Mouse (Mus musculus): ENCODE results near the gene Sytl2. TPM values are rescaled to one million over a fixed set of nuclear protein-coding genes. Genes with fewer than 3 reads are reported as not detected.

Sytl2 gene
- polyA plus RNA-seq, 1 experiment from 2014 or later: 24.6 TPM

DNA sequence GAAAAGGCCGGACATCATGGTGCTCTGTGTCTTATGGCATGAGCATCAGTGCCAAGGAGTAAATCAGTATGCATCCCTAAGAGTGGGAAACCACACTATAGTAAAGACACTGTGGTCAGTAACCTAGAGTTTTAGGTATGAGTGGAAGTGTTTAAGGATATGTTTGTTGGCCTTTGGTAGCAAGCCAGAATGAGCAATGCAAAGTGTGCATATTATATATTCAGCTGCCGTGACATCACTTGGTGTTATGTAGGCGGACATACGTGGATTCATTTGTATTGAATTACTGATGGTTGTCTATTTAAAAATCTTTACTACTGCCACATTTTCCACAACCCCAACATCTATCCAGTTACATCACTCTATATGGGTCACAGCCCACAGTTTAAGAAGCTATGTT is 23.1 kb downstream of the Sytl2 start:
- WGBS: 87% methylated on average over 4 of the region's 4 CpGs
- Histone ChIP-seq H3K36me3 (ENCODE audit: control insufficient read depth, insufficient read depth, low read length) (no peaks in the 10 kb centered on the region), H3K4me2 (ENCODE audit: low read depth, low read length) (no peak overlapping the region), H3K27ac (ENCODE audit: low read length) (no peak overlapping the region), H3K4me3 (replicated peaks; ENCODE audit: low read length) (no peak overlapping the region), H3K27me3 (ENCODE audit: control insufficient read depth, insufficient read depth, low read length) (no peaks in the 10 kb centered on the region), H3K9me3 (replicated peaks; ENCODE audit: control insufficient read depth, low read length) (no peaks in the 10 kb centered on the region), H3K9ac (ENCODE audit: low read length) (no peak overlapping the region), H3K4me1 (ENCODE audit: control insufficient read depth, insufficient read depth, low read length) (no peaks in the 10 kb centered on the region)
- ATAC-seq (ENCODE audit: insufficient read depth, low FRiP score): no peak

DNA sequence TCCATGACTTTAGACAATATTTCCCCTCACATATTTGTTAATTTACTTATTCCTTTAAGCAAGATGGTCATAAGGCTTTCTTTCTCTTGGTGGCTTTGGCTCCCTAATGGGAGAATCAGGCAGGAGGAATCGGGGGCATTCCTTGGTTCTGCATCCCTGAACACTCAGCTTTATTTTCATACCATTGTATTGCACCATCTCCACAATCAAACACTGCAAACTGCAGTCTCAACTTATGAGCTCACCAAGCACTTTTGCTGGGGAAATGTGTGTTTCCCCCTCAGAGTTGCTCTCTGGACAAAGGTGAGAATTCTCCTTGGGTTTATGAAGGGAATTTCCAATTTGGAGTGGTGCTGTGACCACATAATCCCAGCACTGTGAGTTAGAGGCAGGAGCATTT is 28.1 kb downstream of the Sytl2 start:
- Histone ChIP-seq H3K4me2 (ENCODE audit: low read depth, low read length) (no peak overlapping the region), H3K4me3 (replicated peaks; ENCODE audit: low read length) (no peak overlapping the region), H3K36me3 (ENCODE audit: control insufficient read depth, insufficient read depth, low read length) (no peaks in the 10 kb centered on the region), H3K9ac (ENCODE audit: low read length) (no peak overlapping the region), H3K27me3 (ENCODE audit: control insufficient read depth, insufficient read depth, low read length) (no peaks in the 10 kb centered on the region), H3K9me3 (replicated peaks; ENCODE audit: control insufficient read depth, low read length) (no peaks in the 10 kb centered on the region), H3K4me1 (ENCODE audit: control insufficient read depth, insufficient read depth, low read length) (0 out of 2 replicates have a peak, but pooled peaks cover 1% of the 10 kb centered on the region), H3K27ac (ENCODE audit: low read length) (no peak overlapping the region)
- WGBS: 84% methylated on average over 1 of the region's 1 CpGs
- no peak for ATAC-seq (ENCODE audit: insufficient read depth, low FRiP score)

DNA sequence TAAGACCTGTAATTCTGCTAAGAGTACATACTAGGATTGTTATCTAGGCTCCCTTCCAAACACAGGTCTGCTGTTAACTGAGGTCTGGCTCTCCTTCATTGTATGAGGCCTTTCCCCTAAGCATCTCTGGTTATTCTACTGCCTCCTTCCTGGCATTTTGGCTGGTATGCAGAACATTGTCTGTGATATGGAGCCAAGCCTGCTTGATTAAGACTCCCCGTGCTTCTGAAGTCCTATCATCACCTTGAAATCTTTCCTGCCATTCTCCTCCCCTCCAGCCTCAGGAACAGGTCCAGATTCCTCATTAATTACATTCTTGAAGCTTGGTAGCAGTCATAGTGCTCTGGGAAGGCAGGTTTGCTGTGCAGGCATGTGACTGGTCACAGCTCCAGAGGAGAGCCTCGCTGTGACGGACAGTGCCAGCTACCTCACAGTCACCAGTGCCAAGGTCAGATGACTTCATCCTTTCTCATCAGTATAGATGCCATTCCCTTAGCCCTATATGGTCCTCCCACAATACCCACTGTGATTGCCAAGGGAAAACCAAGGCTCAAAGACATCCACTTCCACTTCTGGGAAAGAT is 30.5 kb downstream of the Sytl2 start:
- WGBS: 83% methylated on average over 3 of the region's 3 CpGs
- H3K9ac ChIP-seq (ENCODE audit: low read length): no peak overlapping the region
- H3K27ac ChIP-seq (ENCODE audit: low read length): no peak overlapping the region
- no peaks in the 10 kb centered on the region for H3K27me3 ChIP-seq (ENCODE audit: control insufficient read depth, insufficient read depth, low read length)
- ATAC-seq (ENCODE audit: insufficient read depth, low FRiP score): no peak
- no peak overlapping the region for H3K4me3 ChIP-seq (replicated peaks; ENCODE audit: low read length)
- H3K4me1 ChIP-seq (ENCODE audit: control insufficient read depth, insufficient read depth, low read length): 0 out of 2 replicates have a peak, but pooled peaks cover 4% of the 10 kb centered on the region
- no peaks in the 10 kb centered on the region for H3K36me3 ChIP-seq (ENCODE audit: control insufficient read depth, insufficient read depth, low read length)
- H3K4me2 ChIP-seq (ENCODE audit: low read depth, low read length): no peak overlapping the region
- no peaks in the 10 kb centered on the region for H3K9me3 ChIP-seq (replicated peaks; ENCODE audit: control insufficient read depth, low read length)

DNA sequence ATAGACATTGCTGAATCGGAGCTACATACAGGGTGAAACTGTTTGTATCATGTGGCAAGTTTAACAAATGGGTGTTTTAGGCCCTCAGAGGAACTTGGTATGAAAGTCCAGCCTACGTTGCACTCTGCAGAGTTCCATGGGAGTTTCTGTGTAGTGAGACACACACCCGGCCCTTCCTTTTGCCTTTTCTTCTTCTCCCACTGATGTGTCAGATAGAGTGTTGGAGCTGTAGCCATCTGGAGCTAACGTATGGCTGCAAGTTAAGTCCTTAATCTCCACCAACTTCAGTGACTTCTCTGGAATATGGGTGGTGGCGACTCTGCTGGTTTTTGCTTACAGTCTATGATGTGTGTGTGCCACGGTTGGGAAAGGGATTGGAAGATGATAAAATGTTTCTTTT is 32.3 kb downstream of the Sytl2 start:
- Histone ChIP-seq H3K4me3 (replicated peaks; ENCODE audit: low read length) (no peak overlapping the region), H3K36me3 (ENCODE audit: control insufficient read depth, insufficient read depth, low read length) (no peaks in the 10 kb centered on the region), H3K9ac (ENCODE audit: low read length) (no peak overlapping the region), H3K9me3 (replicated peaks; ENCODE audit: control insufficient read depth, low read length) (no peaks in the 10 kb centered on the region), H3K27ac (ENCODE audit: low read length) (no peak overlapping the region), H3K27me3 (ENCODE audit: control insufficient read depth, insufficient read depth, low read length) (no peaks in the 10 kb centered on the region), H3K4me1 (ENCODE audit: control insufficient read depth, insufficient read depth, low read length) (0 out of 2 replicates have a peak, but pooled peaks cover 4% of the 10 kb centered on the region), H3K4me2 (ENCODE audit: low read depth, low read length) (no peak overlapping the region)
- 71% methylated on average over 6 of the region's 6 CpGs for WGBS
- ATAC-seq (ENCODE audit: insufficient read depth, low FRiP score): no peak

DNA sequence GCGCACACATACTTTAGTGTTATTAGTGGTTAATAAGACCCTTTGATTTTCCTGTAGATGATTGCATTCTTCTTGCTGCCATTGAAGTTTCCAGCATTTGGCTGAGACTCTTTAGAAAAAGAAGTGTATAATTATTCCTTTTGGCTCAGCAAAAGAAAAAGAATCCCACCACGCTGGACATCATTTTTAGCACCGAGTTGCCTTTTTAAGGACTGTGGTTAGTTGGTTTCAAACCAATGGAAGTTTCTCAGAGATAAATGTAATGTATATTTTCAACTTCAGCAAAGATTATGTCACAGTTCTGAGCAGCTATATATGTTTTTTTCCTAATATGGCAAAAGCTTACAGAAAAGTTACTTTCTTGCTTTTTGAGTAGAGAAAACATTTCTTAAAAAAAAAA is 32.8 kb downstream of the Sytl2 start:
- no peak for ATAC-seq (ENCODE audit: insufficient read depth, low FRiP score)
- no peaks in the 10 kb centered on the region for H3K27me3 ChIP-seq (ENCODE audit: control insufficient read depth, insufficient read depth, low read length)
- H3K9me3 ChIP-seq (replicated peaks; ENCODE audit: control insufficient read depth, low read length): no peaks in the 10 kb centered on the region
- no peaks in the 10 kb centered on the region for H3K36me3 ChIP-seq (ENCODE audit: control insufficient read depth, insufficient read depth, low read length)
- WGBS: 74% methylated on average over 3 of the region's 3 CpGs
- no peak overlapping the region for H3K27ac ChIP-seq (ENCODE audit: low read length)
- H3K9ac ChIP-seq (ENCODE audit: low read length): no peak overlapping the region
- no peak overlapping the region for H3K4me3 ChIP-seq (replicated peaks; ENCODE audit: low read length)
- H3K4me1 ChIP-seq (ENCODE audit: control insufficient read depth, insufficient read depth, low read length): 0 out of 2 replicates have a peak, but pooled peaks cover 4% of the 10 kb centered on the region
- no peak overlapping the region for H3K4me2 ChIP-seq (ENCODE audit: low read depth, low read length)

DNA sequence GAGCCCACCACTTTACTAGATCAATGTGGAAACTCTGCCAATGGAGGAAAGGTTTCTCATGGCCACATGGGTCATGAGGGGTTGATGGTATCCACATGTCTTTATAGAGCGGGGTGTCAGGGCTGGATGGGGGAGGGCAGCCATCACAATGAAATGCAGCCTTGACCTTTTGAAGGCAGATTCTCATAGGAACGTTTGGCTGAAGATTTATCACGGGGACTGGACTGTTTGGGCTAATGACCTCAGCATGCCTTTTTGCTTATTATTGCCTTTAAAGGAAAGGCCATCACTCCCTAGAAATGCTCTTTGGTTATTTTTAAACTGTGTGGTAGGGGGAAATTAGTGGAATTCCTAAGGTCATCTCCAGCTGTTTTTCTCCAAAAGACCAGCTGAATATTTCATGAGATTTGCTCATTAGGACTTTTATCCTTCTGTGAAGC is 33.7 kb downstream of the Sytl2 start:
- Histone ChIP-seq H3K36me3 (ENCODE audit: control insufficient read depth, insufficient read depth, low read length) (no peaks in the 10 kb centered on the region), H3K4me2 (ENCODE audit: low read depth, low read length) (no peak overlapping the region), H3K9me3 (replicated peaks; ENCODE audit: control insufficient read depth, low read length) (no peaks in the 10 kb centered on the region), H3K4me1 (ENCODE audit: control insufficient read depth, insufficient read depth, low read length) (0 out of 2 replicates have a peak, but pooled peaks cover 4% of the 10 kb centered on the region), H3K4me3 (replicated peaks; ENCODE audit: low read length) (no peak overlapping the region), H3K27ac (ENCODE audit: low read length) (no peak overlapping the region), H3K9ac (ENCODE audit: low read length) (no peak overlapping the region), H3K27me3 (ENCODE audit: control insufficient read depth, insufficient read depth, low read length) (no peaks in the 10 kb centered on the region)
- ATAC-seq (ENCODE audit: insufficient read depth, low FRiP score): no peak
- 45% methylated on average over 3 of the region's 3 CpGs for WGBS

DNA sequence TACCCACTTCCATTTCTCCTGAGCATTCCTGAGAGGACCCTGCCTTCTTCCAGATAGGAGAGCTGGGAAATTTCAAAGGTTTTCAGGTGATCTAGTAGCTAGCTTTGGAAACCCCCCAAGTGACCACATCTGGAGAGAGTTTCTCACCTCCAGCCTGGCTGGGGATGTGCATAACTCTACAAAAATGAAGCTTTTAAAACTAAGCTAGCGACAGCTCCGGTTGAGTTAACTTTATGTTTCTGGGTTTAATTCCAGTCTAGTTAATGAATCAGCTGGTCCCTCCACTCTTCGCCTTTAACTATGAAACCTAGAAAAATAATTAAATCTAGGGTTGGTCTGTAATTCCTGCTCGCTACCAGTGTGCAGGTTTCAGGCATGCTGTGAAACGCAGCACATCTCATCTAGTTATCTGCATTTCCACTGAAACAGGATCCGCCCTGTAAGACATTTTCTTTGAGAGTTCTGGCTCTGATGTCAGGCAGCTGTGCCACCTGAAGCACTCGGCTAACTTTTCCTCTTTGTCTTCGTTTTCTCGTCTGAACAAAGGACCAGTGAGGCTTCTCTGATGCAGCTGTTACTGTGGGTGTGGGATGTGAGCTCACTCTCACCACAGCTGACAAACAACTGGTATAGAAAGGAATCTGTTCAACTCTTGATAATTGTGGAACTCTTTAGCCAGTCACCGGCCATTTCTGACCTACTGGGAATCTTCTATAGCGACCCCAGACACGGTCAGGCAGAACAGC is 39.3 kb downstream of the Sytl2 start:
- H3K27me3 ChIP-seq (ENCODE audit: control insufficient read depth, insufficient read depth, low read length): no peaks in the 10 kb centered on the region
- H3K4me2 ChIP-seq (ENCODE audit: low read depth, low read length): no peak overlapping the region
- no peak overlapping the region for H3K27ac ChIP-seq (ENCODE audit: low read length)
- H3K36me3 ChIP-seq (ENCODE audit: control insufficient read depth, insufficient read depth, low read length): no peaks in the 10 kb centered on the region
- WGBS: 55% methylated on average over 12 of the region's 12 CpGs
- no peaks in the 10 kb centered on the region for H3K9me3 ChIP-seq (replicated peaks; ENCODE audit: control insufficient read depth, low read length)
- H3K4me3 ChIP-seq (replicated peaks; ENCODE audit: low read length): no peak overlapping the region
- no peaks in the 10 kb centered on the region for H3K4me1 ChIP-seq (ENCODE audit: control insufficient read depth, insufficient read depth, low read length)
- H3K9ac ChIP-seq (ENCODE audit: low read length): no peak overlapping the region
- no peak for ATAC-seq (ENCODE audit: insufficient read depth, low FRiP score)

DNA sequence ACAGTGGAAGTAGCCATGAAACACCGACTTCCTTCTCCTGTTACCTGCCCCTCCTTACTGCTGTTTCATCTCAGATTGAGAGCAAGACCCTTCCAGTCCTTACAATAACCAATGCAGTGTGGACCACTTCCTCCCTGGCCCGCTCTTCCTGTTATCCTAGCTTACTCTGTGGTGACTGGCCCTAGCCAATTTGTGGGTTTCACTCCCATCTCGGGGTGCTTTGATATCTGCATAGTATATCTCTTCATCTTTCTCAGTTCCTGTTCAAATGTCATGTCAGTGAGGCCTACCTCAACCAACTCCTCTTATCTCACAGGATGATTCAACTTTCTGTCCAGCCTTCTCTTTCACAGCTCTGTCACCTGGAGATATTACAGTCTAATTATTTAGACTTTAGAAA is 42.9 kb downstream of the Sytl2 start:
- no peaks in the 10 kb centered on the region for H3K36me3 ChIP-seq (ENCODE audit: control insufficient read depth, insufficient read depth, low read length)
- no peaks in the 10 kb centered on the region for H3K9me3 ChIP-seq (replicated peaks; ENCODE audit: control insufficient read depth, low read length)
- H3K4me2 ChIP-seq (ENCODE audit: low read depth, low read length): no peak overlapping the region
- H3K4me3 ChIP-seq (replicated peaks; ENCODE audit: low read length): no peak overlapping the region
- H3K27me3 ChIP-seq (ENCODE audit: control insufficient read depth, insufficient read depth, low read length): no peaks in the 10 kb centered on the region
- no peak overlapping the region for H3K27ac ChIP-seq (ENCODE audit: low read length)
- ATAC-seq (ENCODE audit: insufficient read depth, low FRiP score): no peak
- no peak overlapping the region for H3K9ac ChIP-seq (ENCODE audit: low read length)
- WGBS: 82% methylated on average over 3 of the region's 3 CpGs
- H3K4me1 ChIP-seq (ENCODE audit: control insufficient read depth, insufficient read depth, low read length): no peaks in the 10 kb centered on the region

DNA sequence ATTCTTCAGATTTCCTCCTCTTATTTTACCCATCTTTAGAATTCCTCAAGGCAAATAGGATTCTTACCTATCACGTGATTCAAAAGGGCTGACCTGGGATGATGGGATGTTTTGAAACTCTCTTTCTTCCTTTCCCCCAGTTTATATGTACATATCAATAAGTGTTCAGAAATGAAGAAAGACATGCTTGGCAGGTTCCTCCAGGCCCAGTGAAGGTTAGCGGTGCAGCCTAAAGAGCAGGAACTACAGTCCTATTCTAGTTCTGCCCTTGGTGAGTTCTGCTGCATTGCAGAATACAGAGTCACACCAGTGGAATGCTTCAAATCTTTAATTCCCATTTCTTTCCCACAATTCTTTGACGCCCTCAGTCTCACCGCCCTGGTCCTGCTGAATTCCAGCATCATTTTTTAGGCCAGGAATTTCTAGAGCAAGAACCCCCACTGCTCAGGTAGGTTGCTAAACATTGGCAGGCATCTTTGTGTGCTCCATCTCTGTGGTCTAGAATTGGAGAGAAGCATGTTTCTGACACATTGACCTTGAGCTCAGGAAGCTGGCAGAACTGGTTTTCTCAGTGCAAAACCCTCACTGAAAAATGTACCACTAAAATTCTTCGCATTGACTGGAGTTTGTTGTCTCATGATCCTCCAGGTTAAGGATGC is 45.9 kb downstream of the Sytl2 start:
- Histone ChIP-seq H3K36me3 (ENCODE audit: control insufficient read depth, insufficient read depth, low read length) (no peaks in the 10 kb centered on the region), H3K27ac (ENCODE audit: low read length) (peak overlapping the region; percentile 30; the same call in 1 of the 2 replicates), H3K4me3 (replicated peaks; ENCODE audit: low read length) (no peak overlapping the region), H3K4me1 (ENCODE audit: control insufficient read depth, insufficient read depth, low read length) (no peaks in the 10 kb centered on the region), H3K9me3 (replicated peaks; ENCODE audit: control insufficient read depth, low read length) (no peaks in the 10 kb centered on the region), H3K9ac (ENCODE audit: low read length) (no peak overlapping the region), H3K4me2 (ENCODE audit: low read depth, low read length) (no peak overlapping the region), H3K27me3 (ENCODE audit: control insufficient read depth, insufficient read depth, low read length) (no peaks in the 10 kb centered on the region)
- no peak for ATAC-seq (ENCODE audit: insufficient read depth, low FRiP score)
- WGBS: 68% methylated on average over 5 of the region's 5 CpGs

Measured in stomach, embryonic 16.5 days (tissue).